Mouse (Mus musculus): ENCODE results near the gene Ireb2.

DNA sequence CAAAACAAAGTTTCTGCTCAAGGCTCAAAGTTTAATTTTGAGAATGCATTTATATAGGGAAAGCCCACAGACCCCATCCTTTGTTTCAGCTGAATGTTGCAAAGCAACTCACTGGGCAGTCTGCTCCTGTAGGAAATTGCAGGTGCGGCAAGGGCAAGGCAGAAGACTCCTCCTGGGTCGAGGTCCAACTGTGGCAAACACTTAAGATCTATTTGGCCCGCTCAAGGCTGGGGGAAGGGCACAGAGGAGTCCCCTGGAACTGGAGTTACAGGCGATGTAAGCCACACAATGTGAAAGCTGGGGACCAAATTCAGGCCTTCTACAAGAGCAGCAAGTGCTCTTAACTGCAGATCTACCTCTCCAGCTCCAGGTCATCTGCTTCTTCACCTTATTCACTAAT lies 56.4 kb downstream of the Ireb2 start:
- TF ChIP-seq CTCF (IDR thresholded peaks at IDR 0.05; ENCODE audit: low read depth), result no peak
- TF ChIP-seq EP300 (IDR thresholded peaks at IDR 0.05; ENCODE audit: low read depth), result no peak
